Mouse (Mus musculus): ENCODE data around the gene Rps2. TPM values are rescaled to one million over a fixed set of nuclear protein-coding genes. Genes with fewer than 3 reads are reported as not detected.
"Not testable (repeated sequence)": the region's sequence is repeated elsewhere in the genome, so short reads cannot be mapped to it uniquely, and the experiment has no call there.

Rps2 gene
- total and polyA plus RNA-seq, 3 experiments: 675 to 2,277 (median 722) TPM

- Histone ChIP-seq H3K4me1 (ENCODE audit: control insufficient read depth, insufficient read depth, low read length) (peaks cover 7% of the 10 kb centered on the region), H3K9ac (ENCODE audit: low read depth, low read length) (peak overlapping the region; percentile 86), H3K36me3 (ENCODE audit: control insufficient read depth, insufficient read depth, low read length) (peaks cover 12% of the 10 kb centered on the region), H3K27ac (peak overlapping the region; percentile 87), H3K4me3 (peak overlapping the region; percentile 74), H3K79me2 (replicated peaks; ENCODE audit: control insufficient read depth, insufficient read depth, low read length) (no peaks in the 10 kb centered on the region), H3K27me3 (ENCODE audit: control insufficient read depth, insufficient read depth, low read length) (no peaks in the 10 kb centered on the region)
- peak; percentile 99 for TF ChIP-seq POLR2A (IDR thresholded peaks at IDR 0.05; ENCODE audit: insufficient read depth, low read depth, low read length)
- TF ChIP-seq CTCF (IDR thresholded peaks at IDR 0.05): no peak
- peak; percentile 25; the same call in 1 of the 2 replicates for TF ChIP-seq EP300 (IDR thresholded peaks at IDR 0.05; ENCODE audit: insufficient read depth, low read depth, low read length)
- under 1% methylated on average over 61 of the region's 61 CpGs for WGBS
- intact Hi-C loops (cut with DNase I): loop anchor here (1.0 kb wide), 1 partner anchor 12 kb away; the partner anchor contains the start of gene Tbl3
- peak; percentile 96 to 99 for DNase-seq
Observed at GRCm38 (mm10) chr17:24719494-24720222, 1.7 kb downstream of the Rps2 start.

- intact Hi-C loops (cut with DNase I); H3K27me3 ChIP-seq (ENCODE audit: control insufficient read depth, insufficient read depth, low read length); H3K4me1 ChIP-seq (ENCODE audit: control insufficient read depth, insufficient read depth, low read length); H3K79me2 ChIP-seq (replicated peaks; ENCODE audit: control insufficient read depth, insufficient read depth, low read length); DNase-seq: not testable (repeated sequence)
- Histone ChIP-seq H3K36me3 (ENCODE audit: control insufficient read depth, insufficient read depth, low read length) (peaks cover 12% of the 10 kb centered on the region), H3K27ac (peak overlapping the region; percentile 22), H3K9ac (ENCODE audit: low read depth, low read length) (peak overlapping the region; percentile 69), H3K4me3 (peak overlapping the region; percentile 74)
- WGBS: 1% methylated on average over 11 of the region's 11 CpGs
Observed at GRCm38 (mm10) chr17:24720616-24721015, 2.7 kb downstream of the Rps2 start.

- WGBS: 28% methylated on average over 7 of the region's 7 CpGs
- H3K27me3 ChIP-seq (ENCODE audit: control insufficient read depth, insufficient read depth, low read length); H3K27ac ChIP-seq; H3K4me3 ChIP-seq; H3K79me2 ChIP-seq (replicated peaks; ENCODE audit: control insufficient read depth, insufficient read depth, low read length); DNase-seq; intact Hi-C loops (cut with DNase I); H3K4me1 ChIP-seq (ENCODE audit: control insufficient read depth, insufficient read depth, low read length): not testable (repeated sequence)
- peak overlapping the region; percentile 23; the same call in 1 of the 2 replicates for H3K9ac ChIP-seq (ENCODE audit: low read depth, low read length)
- TF ChIP-seq POLR2A (IDR thresholded peaks at IDR 0.05; ENCODE audit: insufficient read depth, low read depth, low read length): 0 out of 2 replicates have a peak, but pooled peaks have one; percentile 27
- H3K36me3 ChIP-seq (ENCODE audit: control insufficient read depth, insufficient read depth, low read length): peaks cover 12% of the 10 kb centered on the region
Observed at GRCm38 (mm10) chr17:24721383-24721955, 3.6 kb downstream of the Rps2 start.

- Histone ChIP-seq H3K36me3 (ENCODE audit: control insufficient read depth, insufficient read depth, low read length) (peaks cover 12% of the 10 kb centered on the region), H3K4me1 (ENCODE audit: control insufficient read depth, insufficient read depth, low read length) (peaks cover 7% of the 10 kb centered on the region), H3K27me3 (ENCODE audit: control insufficient read depth, insufficient read depth, low read length) (no peaks in the 10 kb centered on the region), H3K9ac (ENCODE audit: low read depth, low read length) (0 out of 2 replicates have a peak overlapping the region, but pooled peaks have one; percentile 8), H3K27ac (no peak overlapping the region), H3K4me3 (no peak overlapping the region), H3K79me2 (replicated peaks; ENCODE audit: control insufficient read depth, insufficient read depth, low read length) (no peaks in the 10 kb centered on the region)
- intact Hi-C loops (cut with DNase I): no loop called here
- TF ChIP-seq POLR2A (IDR thresholded peaks at IDR 0.05; ENCODE audit: insufficient read depth, low read depth, low read length): no peak
- TF ChIP-seq CTCF (IDR thresholded peaks at IDR 0.05): no peak
- TF ChIP-seq EP300 (IDR thresholded peaks at IDR 0.05; ENCODE audit: insufficient read depth, low read depth, low read length): no peak
- no peak for DNase-seq
- WGBS: 27% methylated on average over 13 of the region's 13 CpGs
Observed at GRCm38 (mm10) chr17:24722220-24722924, 4.5 kb downstream of the Rps2 start.

- H3K79me2 ChIP-seq (replicated peaks; ENCODE audit: control insufficient read depth, insufficient read depth, low read length): no peaks in the 10 kb centered on the region
- peaks cover 12% of the 10 kb centered on the region for H3K36me3 ChIP-seq (ENCODE audit: control insufficient read depth, insufficient read depth, low read length)
- H3K4me3 ChIP-seq: peak overlapping the region; percentile 73
- H3K27ac ChIP-seq: peak overlapping the region; percentile 98
- peaks cover 7% of the 10 kb centered on the region for H3K4me1 ChIP-seq (ENCODE audit: control insufficient read depth, insufficient read depth, low read length)
- H3K27me3 ChIP-seq (ENCODE audit: control insufficient read depth, insufficient read depth, low read length): no peaks in the 10 kb centered on the region
- H3K9ac ChIP-seq (ENCODE audit: low read depth, low read length): peak overlapping the region; percentile 97
- DNase-seq: no peak
- TF ChIP-seq CTCF (IDR thresholded peaks at IDR 0.05) (no peak), EP300 (IDR thresholded peaks at IDR 0.05; ENCODE audit: insufficient read depth, low read depth, low read length) (no peak), POLR2A (IDR thresholded peaks at IDR 0.05; ENCODE audit: insufficient read depth, low read depth, low read length) (no peak)
- intact Hi-C loops (cut with DNase I): no loop called here
- WGBS: under 1% methylated on average over 12 of the region's 12 CpGs
Observed at GRCm38 (mm10) chr17:24723122-24723880, 5.4 kb downstream of the Rps2 start.

All from heart, adult 2 months (tissue).